Mouse (Mus musculus) stomach, embryonic 14.5 days (tissue): ENCODE data around the gene Tln2. TPM values are rescaled to one million over a fixed set of nuclear protein-coding genes. Genes with fewer than 3 reads are reported as not detected.

Source experiments
- ATAC-seq: fragments of 200-750 bp; cut with Nextera tagmentation; 2 replicates; pipeline ENCODE4 v1.8.0; 2017; ENCODE audit warnings: low read depth, moderate TSS enrichment; ENCODE audit not compliant: insufficient number of reproducible peaks, insufficient read depth, low FRiP score
- H3K27ac ChIP-seq: fragments of 300-500 bp; sonication (generic); 2 replicates; pipeline ENCODE4 v1.5.1; 2014; ENCODE audit warnings: mild to moderate bottlenecking, low read length, moderate library complexity, mixed read lengths
- H3K27me3 ChIP-seq: fragments of 300-500 bp; sonication (generic); 2 replicates; pipeline ENCODE4 v1.6.1; 2014; ENCODE audit warnings: low read length, control low read depth, mixed read lengths; ENCODE audit not compliant: control insufficient read depth, insufficient read depth
- H3K36me3 ChIP-seq: fragments of 300-500 bp; sonication (generic); 2 replicates; pipeline ENCODE4 v1.6.1; 2014; ENCODE audit warnings: mild to moderate bottlenecking, control low read depth, low read length, moderate library complexity, mixed read lengths; ENCODE audit not compliant: control insufficient read depth, insufficient read depth
- H3K4me1 ChIP-seq: fragments of 300-500 bp; sonication (generic); 2 replicates; pipeline ENCODE4 v1.6.1; 2014; ENCODE audit warnings: low read length, control low read depth, mixed read lengths; ENCODE audit not compliant: control insufficient read depth, insufficient read depth
- H3K4me2 ChIP-seq: fragments of 300-500 bp; sonication (generic); replicated peaks from 2 replicates; pipeline ENCODE4 v1.6.1; 2014; ENCODE audit warnings: low read depth, low read length, control low read depth
- H3K4me3 ChIP-seq: fragments of 300-500 bp; sonication (generic); 2 replicates; pipeline ENCODE4 v1.5.1; 2014; ENCODE audit warnings: low read depth, low read length, control low read depth
- H3K9ac ChIP-seq: fragments of 300-500 bp; sonication (generic); replicated peaks from 2 replicates; pipeline ENCODE4 v1.6.1; 2014; ENCODE audit warnings: low read depth, mild to moderate bottlenecking, control low read depth, low read length, moderate library complexity, mixed read lengths
- H3K9me3 ChIP-seq: fragments of 300-500 bp; sonication (generic); 2 replicates; pipeline ENCODE4 v1.6.1; 2016; ENCODE audit warnings: low read depth, low read length, control low read depth; ENCODE audit not compliant: control insufficient read depth
- WGBS: fragments of 180-500 bp; shearing (Covaris S2); extraction: QIAGEN DNeasy Blood & Tissue Kit; methylation state at CpG from one replicate; pipeline ENCODE4 v1.1.7; 2014; 5-methylcytosine and 5-hydroxymethylcytosine counted together
- polyA plus RNA-seq: library from polyadenylated mRNA; unstranded; fragments of >200 nt; fragmentation: Nextera tagmentation; extraction: Ambion mirVana; gene quantifications from 2 replicates; pipeline ENCODE4 v1.2.1, GENCODE M21; 2014

Tln2 gene
- polyA plus RNA-seq, 1 experiment from 2014 or later, result 56.1 TPM

DNA sequence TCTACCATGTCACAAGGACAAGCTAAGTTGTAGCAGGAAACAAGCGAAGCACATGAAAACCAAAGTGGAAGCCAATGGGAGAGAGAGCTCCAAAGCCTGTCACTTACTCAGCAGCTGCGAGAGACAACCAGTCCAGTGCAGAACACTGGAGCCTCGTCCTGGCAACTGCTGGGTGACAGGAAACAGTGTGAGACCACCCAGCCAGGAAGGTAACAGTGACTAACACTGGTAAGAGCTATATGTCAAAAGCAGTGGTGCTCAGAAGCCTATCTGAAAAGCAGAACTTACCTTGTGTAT, 14.1 kb upstream of the Tln2 start:
- Histone ChIP-seq H3K27ac (no peak overlapping the region), H3K4me1 (peaks cover 17% of the 10 kb centered on the region; the same call in 1 of the 2 replicates), H3K9me3 (no peaks in the 10 kb centered on the region), H3K4me3 (no peak overlapping the region), H3K36me3 (no peaks in the 10 kb centered on the region), H3K4me2 (no peak overlapping the region), H3K9ac (no peak overlapping the region), H3K27me3 (no peaks in the 10 kb centered on the region)
- no peak for ATAC-seq
- WGBS, result 39% methylated on average over 3 of the region's 3 CpGs

DNA sequence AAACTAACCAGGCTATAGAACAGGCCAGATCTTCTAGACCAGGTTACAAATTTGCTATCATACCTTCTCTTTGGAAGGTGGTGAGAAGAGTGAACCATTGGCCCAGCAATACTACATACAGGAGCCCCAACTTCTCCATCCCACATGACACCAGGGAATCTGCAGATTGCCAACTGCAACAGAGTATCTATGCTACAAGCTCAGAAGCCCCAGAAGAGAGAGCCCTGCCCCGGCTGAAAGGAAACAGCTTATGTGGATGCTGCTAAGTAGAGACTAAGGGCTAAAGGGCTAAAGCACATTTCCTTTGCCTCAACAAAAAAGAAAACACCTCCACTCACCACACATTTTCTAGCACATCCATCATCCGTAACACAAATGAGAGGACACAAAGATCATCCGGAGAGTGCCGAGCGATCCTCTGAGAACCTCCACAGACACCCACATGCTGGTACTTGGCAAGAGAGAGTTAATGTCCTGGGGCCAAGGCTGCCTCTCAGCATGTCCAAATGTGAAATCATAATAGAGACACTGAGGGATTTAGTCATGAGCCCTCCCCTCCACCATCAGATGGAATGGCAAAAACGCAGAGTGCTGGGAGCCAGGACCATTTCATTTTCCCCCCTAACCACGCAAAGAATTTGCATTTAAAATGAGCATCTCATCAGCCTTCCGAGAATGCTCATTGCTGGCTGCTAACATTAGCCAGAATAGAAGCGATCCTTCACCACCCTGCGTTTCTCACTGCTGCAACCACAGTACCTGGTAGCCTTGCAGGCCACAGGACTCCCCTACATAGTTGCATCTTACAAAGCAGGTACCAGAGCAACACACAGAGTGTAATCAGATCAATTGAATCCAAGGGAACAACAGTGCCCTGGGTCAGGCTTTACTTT, 13.5 kb upstream of the Tln2 start:
- Histone ChIP-seq H3K4me3 (no peak overlapping the region), H3K9me3 (no peaks in the 10 kb centered on the region), H3K4me2 (no peak overlapping the region), H3K4me1 (peaks cover 17% of the 10 kb centered on the region; the same call in 1 of the 2 replicates), H3K36me3 (no peaks in the 10 kb centered on the region), H3K27me3 (no peaks in the 10 kb centered on the region), H3K27ac (no peak overlapping the region), H3K9ac (no peak overlapping the region)
- WGBS, result 38% methylated on average over 10 of the region's 10 CpGs
- ATAC-seq, result no peak

DNA sequence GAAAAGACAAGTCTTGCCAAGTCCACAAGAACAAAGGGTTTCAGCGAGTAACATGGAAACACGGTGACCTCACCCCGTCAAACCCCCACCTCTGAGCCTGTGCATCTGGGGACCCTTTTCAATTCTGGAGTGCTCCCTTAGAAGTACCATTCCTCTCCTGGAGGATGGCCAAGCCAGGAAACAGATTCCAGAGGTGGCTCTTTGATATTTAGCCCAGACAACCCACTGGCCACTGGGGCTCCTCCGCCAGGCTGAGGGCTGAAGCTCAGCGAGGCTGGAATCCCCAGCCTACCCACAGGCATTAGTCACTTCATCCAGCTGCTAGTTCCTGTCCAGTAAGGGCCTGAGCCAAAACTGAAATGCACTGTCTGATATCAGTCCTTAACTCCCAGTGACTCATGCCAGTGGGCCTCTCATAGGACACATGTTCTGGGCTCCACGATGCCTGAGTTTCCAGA, 6.3 kb upstream of the Tln2 start:
- Histone ChIP-seq H3K9me3 (no peaks in the 10 kb centered on the region), H3K4me2 (no peak overlapping the region), H3K27me3 (no peaks in the 10 kb centered on the region), H3K36me3 (no peaks in the 10 kb centered on the region), H3K4me3 (no peak overlapping the region), H3K27ac (no peak overlapping the region), H3K4me1 (no peaks in the 10 kb centered on the region), H3K9ac (no peak overlapping the region)
- no peak for ATAC-seq
- WGBS, result 75% methylated on average over 6 of the region's 6 CpGs

DNA sequence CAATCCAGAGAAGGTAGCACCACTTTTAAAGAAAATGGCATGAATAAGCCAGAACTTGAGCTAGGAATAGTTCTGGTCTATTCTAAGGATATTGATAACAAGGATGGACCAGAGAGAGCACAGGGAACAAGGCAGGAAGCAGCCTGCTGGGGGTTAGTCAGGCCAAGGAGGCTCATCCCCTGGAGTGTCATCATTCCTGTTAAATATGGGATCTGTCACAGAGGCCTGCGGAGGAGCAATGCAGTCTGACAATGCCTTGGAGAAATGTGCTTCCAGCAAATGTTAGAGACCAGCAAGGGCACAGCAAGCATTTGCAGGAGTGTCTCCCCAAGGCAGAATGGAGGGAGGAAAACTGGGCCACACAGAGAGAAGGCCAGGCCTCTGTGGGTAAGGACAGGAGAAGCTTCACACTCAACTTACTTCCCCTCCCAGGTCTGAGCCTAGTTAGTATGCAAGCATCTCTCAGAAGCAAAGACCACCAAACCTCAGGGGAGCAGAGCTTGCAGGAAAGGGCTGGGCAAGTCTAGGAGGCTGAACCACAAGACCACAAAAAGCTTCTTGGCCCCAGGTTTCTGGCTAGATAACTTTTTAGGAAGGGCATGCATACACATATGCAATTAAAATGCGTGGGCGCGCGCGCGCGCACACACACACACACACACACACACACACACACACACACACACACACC, 9.5 kb downstream of the Tln2 start:
- H3K36me3 ChIP-seq, result no peaks in the 10 kb centered on the region
- 94% methylated on average over 8 of the region's 8 CpGs for WGBS
- peak overlapping the region; percentile 21; the same call in 1 of the 2 replicates for H3K27ac ChIP-seq

DNA sequence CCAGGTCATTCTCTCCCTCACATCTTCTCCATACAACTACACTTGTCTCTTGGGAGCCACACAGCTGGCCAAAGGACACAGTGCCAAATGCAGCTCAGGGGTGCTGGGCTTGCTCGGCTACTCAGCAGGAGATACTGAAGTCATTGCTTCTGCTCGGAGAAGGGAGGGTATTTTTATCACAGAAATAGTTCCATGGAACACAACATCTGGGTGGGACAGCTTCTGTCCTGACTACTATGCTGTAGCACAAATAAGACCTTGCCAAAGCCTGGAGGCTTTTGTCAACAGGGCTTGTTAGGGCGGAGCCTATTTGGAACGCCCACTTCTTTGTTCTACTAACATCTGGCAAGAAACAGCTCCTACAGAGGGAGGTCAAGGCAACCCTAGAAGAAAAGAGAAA, 10.2 kb downstream of the Tln2 start:
- Histone ChIP-seq H3K27me3 (no peaks in the 10 kb centered on the region), H3K9me3 (no peaks in the 10 kb centered on the region), H3K27ac (no peak overlapping the region; the same call in 1 of the 2 replicates), H3K4me3 (no peak overlapping the region), H3K9ac (no peak overlapping the region), H3K4me2 (no peak overlapping the region), H3K4me1 (peaks cover 8% of the 10 kb centered on the region), H3K36me3 (no peaks in the 10 kb centered on the region)
- WGBS, result 42% methylated on average over 4 of the region's 4 CpGs
- ATAC-seq, result no peak

More for the DNA sequence above, 9.5 kb downstream of the Tln2 start:
- H3K4me1 ChIP-seq, result peaks cover 8% of the 10 kb centered on the region
- H3K4me3 ChIP-seq, result no peak overlapping the region
- H3K27me3 ChIP-seq, result no peaks in the 10 kb centered on the region
- no peaks in the 10 kb centered on the region for H3K9me3 ChIP-seq
- no peak for ATAC-seq
- H3K4me2 ChIP-seq, result no peak overlapping the region
- H3K9ac ChIP-seq, result no peak overlapping the region

DNA sequence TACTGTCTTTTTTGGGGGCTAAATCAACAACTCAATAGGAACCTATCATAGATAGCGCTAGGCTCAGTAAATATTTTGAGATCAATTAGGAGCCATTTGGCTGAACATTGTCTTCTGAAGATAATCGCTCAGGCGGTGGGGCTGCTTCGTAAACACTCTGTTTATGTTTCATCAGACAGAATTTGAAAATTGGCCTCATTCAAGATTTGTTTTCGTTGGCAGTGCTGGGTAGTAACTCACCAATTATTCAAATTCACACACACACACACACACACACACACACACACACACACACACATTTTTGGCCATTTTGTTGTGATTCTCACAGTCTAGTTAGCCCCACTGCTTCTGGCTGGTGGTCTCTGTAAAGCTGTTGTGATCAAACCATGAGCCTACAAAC, 12.9 kb downstream of the Tln2 start:
- no peaks in the 10 kb centered on the region for H3K27me3 ChIP-seq
- no peaks in the 10 kb centered on the region for H3K9me3 ChIP-seq
- H3K9ac ChIP-seq, result no peak overlapping the region
- H3K4me3 ChIP-seq, result no peak overlapping the region
- peaks cover 8% of the 10 kb centered on the region for H3K4me1 ChIP-seq
- H3K36me3 ChIP-seq, result no peaks in the 10 kb centered on the region
- ATAC-seq, result no peak
- WGBS, result 83% methylated on average over 5 of the region's 5 CpGs
- no peak overlapping the region for H3K27ac ChIP-seq
- H3K4me2 ChIP-seq, result no peak overlapping the region

DNA sequence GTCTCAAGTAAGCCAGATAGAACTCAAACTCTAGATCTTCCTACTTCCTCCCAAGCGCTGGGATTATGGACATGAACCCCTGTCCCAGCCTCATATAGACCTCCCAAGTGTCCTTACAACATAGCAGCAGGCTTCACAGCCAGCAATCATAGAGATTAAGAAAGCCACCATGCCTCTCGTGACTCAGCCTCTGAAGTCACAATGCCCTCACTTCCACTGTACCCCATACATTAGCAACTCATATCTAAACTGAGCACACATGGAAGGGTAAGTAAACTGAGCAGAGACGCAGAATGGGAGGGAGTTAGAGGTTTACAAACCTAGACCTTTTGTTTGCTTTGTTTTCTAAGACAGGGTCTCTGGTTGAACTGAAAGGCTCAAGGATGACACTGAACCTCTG, 13.7 kb downstream of the Tln2 start:
- WGBS, result 83% methylated on average over 3 of the region's 3 CpGs
- ATAC-seq, result no peak
- Histone ChIP-seq H3K4me1 (peaks cover 8% of the 10 kb centered on the region), H3K4me2 (no peak overlapping the region), H3K9me3 (no peaks in the 10 kb centered on the region), H3K27me3 (no peaks in the 10 kb centered on the region), H3K9ac (no peak overlapping the region), H3K27ac (no peak overlapping the region), H3K4me3 (no peak overlapping the region), H3K36me3 (no peaks in the 10 kb centered on the region)

DNA sequence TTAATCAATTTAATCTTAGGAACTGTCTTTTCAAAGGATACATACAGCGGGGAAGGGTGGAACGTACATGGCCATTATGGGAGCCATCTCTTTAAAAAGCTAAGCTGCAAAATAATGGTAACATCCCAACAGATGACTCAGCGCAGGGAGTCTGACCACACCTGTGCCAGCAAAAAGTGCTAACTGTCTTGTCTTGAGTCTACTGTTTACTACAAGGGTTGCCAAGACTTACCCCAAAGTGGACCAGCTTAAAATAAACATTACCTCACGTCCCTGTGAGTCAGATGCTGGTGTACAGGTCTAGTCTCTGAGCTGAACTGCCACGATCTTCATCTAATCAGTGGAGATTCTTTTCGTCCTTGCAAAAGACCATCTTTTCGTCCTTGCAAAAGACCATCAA, 14.7 kb downstream of the Tln2 start:
- Histone ChIP-seq H3K4me3 (no peak overlapping the region), H3K27ac (no peak overlapping the region), H3K36me3 (no peaks in the 10 kb centered on the region), H3K4me1 (peaks cover 7% of the 10 kb centered on the region), H3K9me3 (no peaks in the 10 kb centered on the region), H3K4me2 (no peak overlapping the region), H3K27me3 (no peaks in the 10 kb centered on the region), H3K9ac (no peak overlapping the region)
- no peak for ATAC-seq
- 33% methylated on average over 7 of the region's 7 CpGs for WGBS
